Mouse (Mus musculus) B cell, adult 67 days (primary cell): ENCODE data around the gene Bcl2l2. TPM values are rescaled to one million over a fixed set of nuclear protein-coding genes. Genes with fewer than 3 reads are reported as not detected.

Experiments
- total RNA-seq, 2 experiments: library from RNA; stranded (reverse); gene quantifications; 4 replicates each; pipeline ENCODE4 v1.2.4; 2023

Bcl2l2 gene
- 10 to 100 TPM; 10.8 to 12.6 TPM for total RNA-seq

GRCm38 (mm10) chr14:54883154-54884021, at the start of gene Bcl2l2, which contains the start of gene Gm20521:
Bcl2l2 (plus strand) TSS chr14:54883377.
Gm20521 (plus strand) TSS chr14:54883441.

DNA sequence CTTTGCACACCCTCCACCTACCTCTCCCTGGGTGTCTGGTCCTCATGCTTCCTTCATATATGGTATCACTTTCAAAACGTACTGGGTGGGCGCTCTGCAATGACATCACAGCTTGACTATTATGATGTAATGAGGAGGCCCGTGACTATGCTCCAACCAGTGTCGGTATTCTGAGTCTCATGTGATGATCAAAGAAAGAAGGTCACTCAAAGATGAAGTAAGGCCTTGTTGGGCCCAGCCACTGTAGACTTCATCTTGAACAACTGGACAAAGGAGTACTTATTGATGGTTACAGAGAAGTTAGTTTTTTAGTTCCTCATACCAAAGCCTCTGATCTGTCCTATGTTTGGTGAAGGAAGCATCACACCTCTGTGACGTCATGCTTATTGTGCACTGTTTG, 12.3 kb upstream of the Bcl2l2 start, which contains the start of gene Homez:
Gene Homez (minus strand): TSS at position 101 of the 400 bp plus-strand sequence.

DNA sequence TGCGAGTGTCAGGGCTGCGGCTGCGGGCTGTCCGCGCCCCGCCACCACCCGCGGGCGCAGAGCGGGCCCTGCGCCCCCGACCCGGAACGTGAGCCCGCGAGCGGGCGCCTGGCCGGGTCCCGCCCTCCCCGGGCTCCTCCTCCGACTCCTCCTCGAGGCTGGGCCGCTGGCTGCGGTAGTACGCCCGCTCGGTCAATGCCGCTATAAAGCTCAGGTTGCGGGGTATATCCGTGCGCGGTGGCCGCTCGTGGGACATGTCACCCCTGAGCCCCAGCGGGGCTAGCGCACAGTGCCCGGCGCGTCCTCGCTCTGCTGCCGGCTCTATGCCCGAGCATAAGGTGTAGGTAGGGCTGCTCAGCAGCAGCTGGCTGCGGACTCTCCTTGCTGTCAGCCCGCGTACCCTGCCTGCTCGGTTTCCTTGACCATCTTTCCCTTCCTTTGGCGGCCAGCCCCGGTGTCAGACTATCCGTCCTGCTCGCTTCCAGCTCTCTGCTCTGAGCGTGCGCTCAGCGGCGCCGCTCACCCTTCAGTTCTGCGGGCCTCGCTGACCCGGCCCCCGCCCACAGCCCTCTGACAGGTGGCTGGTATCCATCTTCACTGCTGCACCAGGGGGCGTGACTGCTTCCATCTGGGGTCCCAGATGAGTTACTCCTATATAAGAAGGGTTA, 6.0 kb upstream of the Bcl2l2 start, which contains the start of gene Ppp1r3e:
Gene Ppp1r3e (minus strand): TSS at position 503 of the 668 bp plus-strand sequence.

DNA sequence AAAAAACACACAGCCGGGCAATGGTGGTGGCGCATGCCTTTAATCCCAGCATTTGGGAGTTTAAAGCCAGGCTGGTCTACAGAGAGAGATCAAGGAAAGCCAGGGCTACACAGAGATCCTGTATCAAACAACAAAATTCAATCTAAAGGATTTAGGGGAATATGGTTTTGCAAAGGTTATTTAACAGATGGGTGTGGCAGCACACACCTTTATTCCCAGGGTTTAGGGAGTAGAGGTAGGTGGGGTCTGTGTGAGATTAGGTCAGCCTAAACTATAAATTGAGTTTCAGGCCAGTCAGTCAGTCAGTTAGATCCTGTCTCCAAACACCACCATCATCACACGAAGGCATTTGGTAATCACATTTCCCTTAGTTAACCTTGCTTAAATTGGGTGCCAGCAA, 9.0 kb downstream of the Bcl2l2 start, which contains the start of gene Pabpn1:
Gene Pabpn1 (plus strand): TSS at position 301 of the 400 bp plus-strand sequence.

DNA sequence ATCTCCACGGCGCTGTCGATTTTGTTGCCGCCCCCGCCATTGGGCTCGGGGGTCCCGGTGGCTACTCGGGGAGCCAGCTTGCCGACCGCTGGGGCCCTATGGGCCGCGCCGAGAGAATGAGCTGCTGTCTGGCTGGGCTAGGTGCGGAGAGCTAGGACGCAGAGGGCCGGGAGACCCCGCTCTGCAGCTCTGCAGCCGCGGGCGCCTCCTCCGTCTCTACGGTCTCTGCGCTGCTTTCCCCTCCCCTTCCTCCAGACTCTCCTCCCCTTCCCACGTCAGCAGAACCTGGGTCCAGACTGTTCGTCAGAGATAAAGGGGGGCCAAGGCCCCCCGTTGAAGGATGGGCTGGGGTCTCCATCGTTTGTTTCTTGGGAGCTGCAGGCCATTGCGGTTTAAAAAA, 29.7 kb downstream of the Bcl2l2 start, which contains the start of gene Slc22a17:
Gene Slc22a17 (minus strand): TSS at position 247 of the 400 bp plus-strand sequence.

GRCm38 (mm10) chr14:54925349-54926342, 42.5 kb downstream of the Bcl2l2 start, which contains the start of gene Efs:
Efs (minus strand) TSS chr14:54926126.

GRCm38 (mm10) chr14:54932645-54933150, 49.5 kb downstream of the Bcl2l2 start, which contains the start of gene Il25:
Il25 (plus strand) TSS chr14:54932695.

GRCm38 (mm10) chr14:54935904-54936830, 53.0 kb downstream of the Bcl2l2 start, which contains the start of gene Cmtm5:
Cmtm5 (plus strand) TSS chr14:54936261.

Other genes starting within 250 kb of the Bcl2l2 start
- not detected for gene Gm17606, start 242.4 kb upstream of the Bcl2l2 start, total RNA-seq
- gene Cdh24, start 242.0 kb upstream of the Bcl2l2 start, total RNA-seq = 1 to 10 TPM; 4.2 to 4.5 TPM
- 10 to 100 TPM; 32.3 to 45.7 TPM for gene 1700123O20Rik, start 197.2 kb upstream of the Bcl2l2 start, total RNA-seq
- 100 to 1,000 TPM; 544 to 550 TPM for gene Acin1, start 196.4 kb upstream of the Bcl2l2 start, total RNA-seq
- not detected for gene Gm29776, start 184.5 kb upstream of the Bcl2l2 start, total RNA-seq
- not detected for gene Cebpe, start 171.2 kb upstream of the Bcl2l2 start, total RNA-seq
- gene Slc7a8, start 101.4 kb upstream of the Bcl2l2 start, total RNA-seq = under 1 TPM; 0.12 to 0.35 TPM
- not detected for gene Rnf212b, start 69.2 kb upstream of the Bcl2l2 start, total RNA-seq
- 10 to 100 TPM in 1 of 2 experiments, 1 to 10 TPM in 1; 9.4 to 18.7 TPM for gene Homez, start 12.4 kb upstream of the Bcl2l2 start, total RNA-seq
- 1 to 10 TPM; 3.4 to 4.0 TPM for gene Ppp1r3e, start 5.8 kb upstream of the Bcl2l2 start, total RNA-seq
- gene Gm20521, start 64 bp downstream of the Bcl2l2 start, total RNA-seq = 1 to 10 TPM; 1.5 to 1.8 TPM
- gene Pabpn1, start 9.1 kb downstream of the Bcl2l2 start, total RNA-seq = 100 to 1,000 TPM; 303 to 319 TPM
- 1 to 10 TPM; 3.1 to 4.8 TPM for gene Slc22a17, start 29.8 kb downstream of the Bcl2l2 start, total RNA-seq
- gene Efs, start 42.7 kb downstream of the Bcl2l2 start, total RNA-seq = not detected
- not detected for gene Il25, start 49.3 kb downstream of the Bcl2l2 start, total RNA-seq
- not detected for gene Cmtm5, start 52.9 kb downstream of the Bcl2l2 start, total RNA-seq
- not detected for gene Myh6, start 83.5 kb downstream of the Bcl2l2 start, total RNA-seq
- not detected for gene Gm17428, start 93.6 kb downstream of the Bcl2l2 start, total RNA-seq
- gene Myh7, start 111.2 kb downstream of the Bcl2l2 start, total RNA-seq = not detected
- gene Ngdn, start 132.1 kb downstream of the Bcl2l2 start, total RNA-seq = 10 to 100 TPM; 77.2 to 85.3 TPM
- 10 to 100 TPM; 17.6 to 21.4 TPM for gene Zfhx2, start 208.9 kb downstream of the Bcl2l2 start, total RNA-seq
- 1 to 10 TPM; 5.4 to 8.8 TPM for gene Thtpa, start 211.4 kb downstream of the Bcl2l2 start, total RNA-seq
- gene Ap1g2, start 223.2 kb downstream of the Bcl2l2 start, total RNA-seq = 100 to 1,000 TPM; 121 to 163 TPM
- not detected for gene Jph4, start 233.6 kb downstream of the Bcl2l2 start, total RNA-seq